Mouse (Mus musculus): ENCODE data around the gene Ptprt. TPM values are rescaled to one million over a fixed set of nuclear protein-coding genes. Genes with fewer than 3 reads are reported as not detected.
A peak's percentile ranks its signal among the peaks of the same experiment; 100 is the strongest.

Gene Ptprt
- 0.44 and 1.0 TPM in 2 replicates for polyA plus RNA-seq (2015; fragmentation: Nextera tagmentation; extraction: Ambion mirVana)

DNA sequence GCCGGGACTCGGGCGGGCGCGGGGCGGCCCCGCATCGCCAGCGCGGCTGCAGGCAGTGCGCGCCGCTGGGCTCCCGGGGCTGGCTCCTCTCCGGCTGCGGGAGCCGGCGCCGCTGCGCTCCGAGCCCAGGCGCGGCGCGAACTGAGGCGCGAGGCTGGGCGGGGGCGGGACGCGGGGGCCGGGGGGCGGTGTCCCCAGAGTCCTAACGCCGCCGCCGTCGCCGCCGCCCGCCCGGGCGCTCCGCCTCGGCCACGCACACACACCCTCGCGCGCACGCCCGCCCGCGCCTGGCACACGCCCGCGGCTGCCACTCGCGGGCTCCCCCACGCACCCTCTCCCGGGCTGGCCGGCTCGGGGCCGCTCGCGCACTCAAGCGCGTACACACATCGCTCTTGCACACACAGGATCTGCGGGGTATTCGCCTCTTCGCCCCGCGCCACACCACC is at the start of gene Ptprt:
Gene Ptprt, minus strand, starts transcription at position 207 of the 446 bp plus-strand sequence.
- Histone ChIP-seq H3K4me2 (peak within 1 kb of the TSS; percentile 96), H3K4me1 (peaks cover 20% of the 10 kb centered on the region), H3K27me3 (replicated peaks) (peaks cover 43% of the 10 kb centered on the region), H3K27ac (no peak within 1 kb of the TSS), H3K9ac (no peak within 1 kb of the TSS), H3K4me3 (replicated peaks) (peak within 1 kb of the TSS; percentile 44), H3K9me3 (no peaks in the 10 kb centered on the region), H3K36me3 (no peaks in the 10 kb centered on the region)
- under 1% methylated on average over 21 of the region's 73 CpGs for WGBS
- peak; percentile 3; the same call in 1 of the 2 replicates for ATAC-seq (ENCODE audit: insufficient read depth, low FRiP score, low read depth)

GRCm38 (mm10) chr2:162710443-162710842 is 49.5 kb upstream of the Ptprt start:
- Histone ChIP-seq H3K4me2 (no peak overlapping the region), H3K4me1 (no peaks in the 10 kb centered on the region), H3K36me3 (no peaks in the 10 kb centered on the region), H3K9me3 (no peaks in the 10 kb centered on the region), H3K27ac (no peak overlapping the region), H3K27me3 (replicated peaks) (no peaks in the 10 kb centered on the region), H3K4me3 (replicated peaks) (no peak overlapping the region), H3K9ac (no peak overlapping the region)
- ATAC-seq (ENCODE audit: insufficient read depth, low FRiP score, low read depth): no peak
- 67% methylated on average over 2 of the region's 2 CpGs for WGBS

GRCm38 (mm10) chr2:162699691-162700090 is 38.7 kb upstream of the Ptprt start:
- 49% methylated on average over 3 of the region's 3 CpGs for WGBS
- Histone ChIP-seq H3K4me1 (0 out of 2 replicates have a peak, but pooled peaks cover 3% of the 10 kb centered on the region), H3K9ac (no peak overlapping the region), H3K27ac (no peak overlapping the region), H3K4me2 (no peak overlapping the region), H3K27me3 (replicated peaks) (no peaks in the 10 kb centered on the region), H3K36me3 (no peaks in the 10 kb centered on the region), H3K4me3 (replicated peaks) (no peak overlapping the region), H3K9me3 (no peaks in the 10 kb centered on the region)
- ATAC-seq (ENCODE audit: insufficient read depth, low FRiP score, low read depth): no peak

DNA sequence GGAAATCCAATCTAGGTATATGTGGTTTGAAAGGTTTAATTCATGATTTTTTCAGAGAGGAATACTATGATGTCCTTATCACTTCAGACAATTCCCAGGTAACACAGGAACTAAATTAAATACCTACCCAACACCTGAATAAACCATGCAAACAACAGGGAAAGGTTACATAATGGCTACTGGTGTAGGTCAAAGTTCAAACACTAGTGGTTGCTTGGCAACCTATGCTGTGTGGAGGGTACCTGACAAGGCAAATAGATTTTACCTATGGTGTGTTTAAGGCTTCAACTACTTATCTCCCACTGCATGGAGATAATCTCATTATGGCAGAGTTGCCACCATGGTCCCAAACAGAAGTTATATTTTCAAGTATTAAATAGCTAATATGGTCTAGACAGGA is 38.1 kb upstream of the Ptprt start:
- Histone ChIP-seq H3K27ac (no peak overlapping the region), H3K4me1 (0 out of 2 replicates have a peak, but pooled peaks cover 3% of the 10 kb centered on the region), H3K4me3 (replicated peaks) (no peak overlapping the region), H3K27me3 (replicated peaks) (no peaks in the 10 kb centered on the region), H3K9ac (no peak overlapping the region), H3K36me3 (no peaks in the 10 kb centered on the region), H3K4me2 (no peak overlapping the region), H3K9me3 (no peaks in the 10 kb centered on the region)
- ATAC-seq (ENCODE audit: insufficient read depth, low FRiP score, low read depth): no peak

GRCm38 (mm10) chr2:162698068-162698467 is 37.1 kb upstream of the Ptprt start:
- no peaks in the 10 kb centered on the region for H3K27me3 ChIP-seq (replicated peaks)
- no peaks in the 10 kb centered on the region for H3K9me3 ChIP-seq
- 64% methylated on average over 8 of the region's 8 CpGs for WGBS
- no peak overlapping the region for H3K4me3 ChIP-seq (replicated peaks)
- no peaks in the 10 kb centered on the region for H3K36me3 ChIP-seq
- ATAC-seq (ENCODE audit: insufficient read depth, low FRiP score, low read depth): no peak
- no peak overlapping the region for H3K27ac ChIP-seq
- 0 out of 2 replicates have a peak, but pooled peaks cover 3% of the 10 kb centered on the region for H3K4me1 ChIP-seq
- no peak overlapping the region for H3K4me2 ChIP-seq
- H3K9ac ChIP-seq: no peak overlapping the region

DNA sequence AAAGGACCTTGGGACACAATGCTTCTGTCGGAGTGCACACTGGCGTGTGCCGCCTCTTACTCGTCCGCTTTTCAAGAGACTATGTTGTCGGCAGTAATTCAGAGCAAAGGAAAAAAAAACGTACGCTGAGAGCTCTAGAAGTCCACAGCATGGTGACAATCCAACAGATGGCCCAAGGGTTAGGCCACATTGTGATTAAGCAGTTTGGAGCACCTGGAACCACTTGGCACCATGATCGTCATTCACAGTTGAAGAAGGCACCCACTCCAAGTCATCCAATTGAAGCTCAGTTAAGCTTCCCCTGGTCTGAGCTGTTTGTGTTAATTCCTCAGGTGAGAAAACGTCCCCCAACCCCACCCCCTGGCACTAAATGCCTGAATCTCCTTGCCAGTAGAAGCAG is 36.2 kb upstream of the Ptprt start:
- H3K9me3 ChIP-seq: no peaks in the 10 kb centered on the region
- H3K27me3 ChIP-seq (replicated peaks): no peaks in the 10 kb centered on the region
- 0 out of 2 replicates have a peak, but pooled peaks cover 3% of the 10 kb centered on the region for H3K4me1 ChIP-seq
- WGBS: 54% methylated on average over 10 of the region's 10 CpGs
- ATAC-seq (ENCODE audit: insufficient read depth, low FRiP score, low read depth): no peak
- H3K36me3 ChIP-seq: no peaks in the 10 kb centered on the region
- H3K4me3 ChIP-seq (replicated peaks): no peak overlapping the region
- H3K4me2 ChIP-seq: no peak overlapping the region
- H3K9ac ChIP-seq: no peak overlapping the region
- no peak overlapping the region for H3K27ac ChIP-seq

DNA sequence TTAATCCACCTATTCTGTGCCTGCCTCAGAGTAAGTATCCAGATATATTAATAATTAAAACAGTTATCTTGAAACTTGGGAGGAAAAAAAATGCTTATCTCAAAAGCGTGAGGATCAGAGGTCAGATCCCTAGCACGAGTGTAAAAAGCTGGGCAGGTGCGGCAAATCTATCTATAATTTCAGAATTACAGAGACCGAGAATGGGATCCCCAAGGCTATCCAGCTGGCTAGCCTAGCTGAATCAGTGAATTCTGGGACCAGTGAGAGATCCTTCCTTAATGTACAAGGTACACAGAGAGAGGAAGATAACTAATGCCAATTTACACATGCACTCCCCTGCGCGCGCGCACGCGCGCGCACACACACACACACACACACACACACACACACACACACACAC is 31.2 kb upstream of the Ptprt start:
- no peak for ATAC-seq (ENCODE audit: insufficient read depth, low FRiP score, low read depth)
- no peak overlapping the region for H3K9ac ChIP-seq
- no peaks in the 10 kb centered on the region for H3K27me3 ChIP-seq (replicated peaks)
- 75% methylated on average over 9 of the region's 12 CpGs for WGBS
- no peak overlapping the region for H3K4me3 ChIP-seq (replicated peaks)
- no peaks in the 10 kb centered on the region for H3K36me3 ChIP-seq
- no peaks in the 10 kb centered on the region for H3K9me3 ChIP-seq
- no peak overlapping the region for H3K27ac ChIP-seq
- H3K4me1 ChIP-seq: 0 out of 2 replicates have a peak, but pooled peaks cover 3% of the 10 kb centered on the region
- H3K4me2 ChIP-seq: no peak overlapping the region

- H3K27ac ChIP-seq: no peak overlapping the region
- no peaks in the 10 kb centered on the region for H3K27me3 ChIP-seq (replicated peaks)
- no peak overlapping the region for H3K9ac ChIP-seq
- WGBS: 8% methylated on average over 6 of the region's 6 CpGs
- no peaks in the 10 kb centered on the region for H3K36me3 ChIP-seq
- H3K4me2 ChIP-seq: no peak overlapping the region
- H3K9me3 ChIP-seq: no peaks in the 10 kb centered on the region
- H3K4me1 ChIP-seq: no peaks in the 10 kb centered on the region
- no peak for ATAC-seq (ENCODE audit: insufficient read depth, low FRiP score, low read depth)
- H3K4me3 ChIP-seq (replicated peaks): no peak overlapping the region
Measured at GRCm38 (mm10) chr2:162682674-162683073, 21.7 kb upstream of the Ptprt start.

DNA sequence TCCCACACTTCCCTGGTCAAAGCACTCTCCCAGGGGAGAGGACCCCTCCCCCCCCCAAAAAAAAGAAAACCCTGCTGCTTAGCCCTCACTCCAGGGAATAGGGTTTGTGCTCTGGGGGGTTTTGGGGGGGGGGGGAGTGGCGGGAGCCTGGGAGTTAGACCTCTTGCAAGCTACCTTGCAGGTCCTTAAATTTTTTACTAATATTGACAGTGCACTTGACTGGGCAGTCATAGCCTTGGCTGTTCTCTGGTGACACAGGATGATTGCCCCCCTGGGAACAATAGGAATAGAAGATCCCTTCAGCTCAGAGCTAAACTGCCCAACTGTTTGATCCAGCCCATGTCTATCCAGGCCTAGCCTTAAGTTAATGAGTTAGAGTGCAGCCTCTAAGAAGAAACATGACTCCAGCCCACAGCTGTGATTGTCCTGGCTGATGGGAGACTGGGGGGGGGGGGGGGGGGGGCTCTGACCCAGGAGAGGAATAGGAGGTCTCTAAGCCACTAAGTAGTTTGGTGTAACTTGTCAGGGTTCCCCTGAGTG is 1.6 kb upstream of the Ptprt start:
- H3K27ac ChIP-seq: no peak overlapping the region
- no peaks in the 10 kb centered on the region for H3K9me3 ChIP-seq
- 29% methylated on average over 1 of the region's 1 CpGs for WGBS
- H3K4me1 ChIP-seq: peaks cover 20% of the 10 kb centered on the region
- no peaks in the 10 kb centered on the region for H3K36me3 ChIP-seq
- H3K9ac ChIP-seq: no peak overlapping the region
- no peak for ATAC-seq (ENCODE audit: insufficient read depth, low FRiP score, low read depth)
- H3K27me3 ChIP-seq (replicated peaks): peaks cover 42% of the 10 kb centered on the region
- no peak overlapping the region for H3K4me2 ChIP-seq
- H3K4me3 ChIP-seq (replicated peaks): no peak overlapping the region

GRCm38 (mm10) chr2:162661733-162662132 is 786 bp upstream of the Ptprt start:
- peaks cover 20% of the 10 kb centered on the region for H3K4me1 ChIP-seq
- no peak overlapping the region for H3K27ac ChIP-seq
- 0 out of 2 replicates have a peak overlapping the region, but pooled peaks have one; percentile 10 for H3K4me2 ChIP-seq
- no peaks in the 10 kb centered on the region for H3K9me3 ChIP-seq
- 7% methylated on average over 4 of the region's 4 CpGs for WGBS
- no peaks in the 10 kb centered on the region for H3K36me3 ChIP-seq
- peaks cover 43% of the 10 kb centered on the region for H3K27me3 ChIP-seq (replicated peaks)
- no peak for ATAC-seq (ENCODE audit: insufficient read depth, low FRiP score, low read depth)
- no peak overlapping the region for H3K9ac ChIP-seq
- no peak overlapping the region for H3K4me3 ChIP-seq (replicated peaks)

- WGBS: under 1% methylated on average over 50 of the region's 57 CpGs
- peak overlapping the region; percentile 96 for H3K4me2 ChIP-seq
- H3K4me1 ChIP-seq: peaks cover 20% of the 10 kb centered on the region
- H3K9me3 ChIP-seq: no peaks in the 10 kb centered on the region
- H3K27ac ChIP-seq: no peak overlapping the region
- ATAC-seq (ENCODE audit: insufficient read depth, low FRiP score, low read depth): peak; percentile 21; the same call in 1 of the 2 replicates
- no peak overlapping the region for H3K9ac ChIP-seq
- no peaks in the 10 kb centered on the region for H3K36me3 ChIP-seq
- peaks cover 47% of the 10 kb centered on the region for H3K27me3 ChIP-seq (replicated peaks)
- H3K4me3 ChIP-seq (replicated peaks): peak overlapping the region; percentile 44
Measured at GRCm38 (mm10) chr2:162660231-162660940, 561 bp downstream of the Ptprt start.

DNA sequence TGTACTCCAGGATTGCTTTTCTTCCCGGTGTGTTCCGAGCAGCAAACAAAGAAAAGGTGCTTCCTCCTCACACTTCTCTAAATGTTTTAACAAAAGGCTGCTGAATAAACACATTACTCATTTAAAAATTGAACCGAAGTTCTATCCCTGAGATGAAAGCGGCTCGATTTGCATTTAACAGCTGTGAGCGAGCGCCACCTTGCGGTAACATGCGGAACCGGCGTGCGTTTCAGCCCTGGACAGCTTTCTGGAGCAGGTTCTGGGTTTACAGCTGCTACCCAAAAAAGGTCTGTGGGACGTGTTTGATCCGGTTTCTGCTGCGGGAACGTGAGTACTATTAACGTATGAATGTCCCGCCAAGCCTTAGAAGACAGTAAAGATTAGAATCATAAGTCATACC is 1.9 kb downstream of the Ptprt start:
- no peak overlapping the region for H3K27ac ChIP-seq
- no peaks in the 10 kb centered on the region for H3K36me3 ChIP-seq
- H3K4me1 ChIP-seq: peaks cover 20% of the 10 kb centered on the region
- H3K27me3 ChIP-seq (replicated peaks): peaks cover 47% of the 10 kb centered on the region
- H3K9me3 ChIP-seq: no peaks in the 10 kb centered on the region
- 0 out of 2 replicates have a peak overlapping the region, but pooled peaks have one; percentile 15 for H3K4me3 ChIP-seq (replicated peaks)
- peak overlapping the region; percentile 44 for H3K4me2 ChIP-seq
- ATAC-seq (ENCODE audit: insufficient read depth, low FRiP score, low read depth): no peak
- H3K9ac ChIP-seq: no peak overlapping the region
- WGBS: under 1% methylated on average over 18 of the region's 18 CpGs
